Mouse (Mus musculus) effector memory CD4-positive, alpha-beta T cell, adult 7 months (primary cell): ENCODE data around the gene Ssr2. TPM values are rescaled to one million over a fixed set of nuclear protein-coding genes. Genes with fewer than 3 reads are reported as not detected.

ENCODE experiments used
- polyA plus RNA-seq: library from polyadenylated mRNA; unstranded; fragments of 100-300 nt; shearing (Covaris generic); gene quantifications from one replicate; pipeline ENCODE4 v1.2.1, GENCODE M21; 2017

The Ssr2 gene
- 65.0 TPM for polyA plus RNA-seq

DNA sequence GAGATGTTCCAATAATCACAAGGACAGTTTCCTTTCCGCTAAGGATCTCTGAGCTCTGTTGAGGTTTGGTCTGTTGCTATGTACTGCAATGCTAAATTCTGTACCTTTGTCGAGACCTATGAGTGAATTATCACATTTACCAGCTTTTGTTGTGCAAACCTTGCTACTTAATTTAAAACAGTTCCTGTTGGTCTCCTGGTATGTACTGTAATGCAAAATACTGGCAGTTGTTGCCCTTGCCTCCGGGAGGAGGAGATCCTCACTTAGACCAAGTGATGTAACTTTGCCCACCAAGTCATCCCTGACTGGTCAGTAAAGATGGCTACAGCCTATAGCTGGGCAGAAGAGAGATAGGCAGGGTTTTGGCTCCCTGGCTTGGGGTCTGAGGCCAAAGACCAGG, at the start of gene Ssr2:
TSS of gene Ssr2 (plus strand) at position 337 of the 400 bp plus-strand sequence.

DNA sequence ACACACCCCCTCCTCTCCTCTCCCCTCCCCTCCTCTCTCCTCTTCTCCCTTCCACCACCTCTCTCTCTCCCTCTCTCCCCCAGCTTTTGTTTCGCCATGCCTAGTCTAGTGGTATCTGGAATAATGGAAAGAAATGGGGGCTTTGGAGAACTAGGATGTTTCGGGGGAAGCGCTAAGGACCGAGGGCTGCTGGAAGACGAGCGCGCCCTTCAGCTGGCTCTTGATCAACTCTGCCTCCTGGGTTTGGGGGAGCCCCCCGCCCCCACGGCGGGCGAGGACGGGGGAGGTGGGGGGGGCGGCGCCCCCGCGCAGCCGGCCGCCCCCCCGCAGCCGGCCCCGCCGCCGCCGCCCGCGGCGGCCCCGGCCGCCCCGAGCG, 43.4 kb upstream of the Ssr2 start, which contains the start of gene Mex3a:
TSS of gene Mex3a (plus strand) at position 97 of the 376 bp plus-strand sequence.

DNA sequence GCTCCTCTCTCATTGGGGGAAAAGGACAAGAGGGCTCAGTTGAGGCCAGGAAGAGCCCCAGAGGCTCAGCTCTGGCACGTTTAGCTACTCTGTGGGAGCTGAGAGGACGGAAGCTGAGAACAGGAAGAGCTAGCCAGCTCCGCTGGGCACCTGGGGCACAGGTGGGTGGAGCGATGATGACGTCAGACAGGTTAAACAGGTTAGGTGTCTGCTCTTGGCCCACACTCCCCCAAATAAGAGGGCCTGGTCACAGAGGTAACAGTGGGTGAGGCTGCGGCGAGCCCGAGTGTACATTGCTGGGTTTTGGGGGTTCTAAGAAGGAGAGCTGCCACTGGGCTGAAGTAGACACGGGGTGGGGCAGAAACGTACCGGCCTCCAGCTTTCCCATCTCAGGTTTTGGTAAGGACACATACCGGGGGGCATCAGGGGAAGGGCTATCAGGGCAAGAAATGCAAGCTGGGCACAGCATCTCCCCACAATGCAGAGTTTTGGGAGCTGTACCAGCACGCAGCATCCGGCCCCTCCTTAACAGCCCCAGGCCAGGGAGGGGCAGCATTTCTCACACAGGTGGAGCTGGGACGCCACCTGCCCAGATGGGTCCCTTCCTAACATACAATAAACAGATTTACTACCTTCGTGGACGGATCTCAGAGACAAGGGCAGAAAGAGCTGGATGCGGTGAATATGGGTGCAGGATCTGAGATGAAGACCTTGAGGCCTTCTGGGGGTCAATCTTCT, 27.3 kb upstream of the Ssr2 start, which contains the start of gene Rab25:
TSS of gene Rab25 (minus strand) at position 121 of the 738 bp plus-strand sequence.

DNA sequence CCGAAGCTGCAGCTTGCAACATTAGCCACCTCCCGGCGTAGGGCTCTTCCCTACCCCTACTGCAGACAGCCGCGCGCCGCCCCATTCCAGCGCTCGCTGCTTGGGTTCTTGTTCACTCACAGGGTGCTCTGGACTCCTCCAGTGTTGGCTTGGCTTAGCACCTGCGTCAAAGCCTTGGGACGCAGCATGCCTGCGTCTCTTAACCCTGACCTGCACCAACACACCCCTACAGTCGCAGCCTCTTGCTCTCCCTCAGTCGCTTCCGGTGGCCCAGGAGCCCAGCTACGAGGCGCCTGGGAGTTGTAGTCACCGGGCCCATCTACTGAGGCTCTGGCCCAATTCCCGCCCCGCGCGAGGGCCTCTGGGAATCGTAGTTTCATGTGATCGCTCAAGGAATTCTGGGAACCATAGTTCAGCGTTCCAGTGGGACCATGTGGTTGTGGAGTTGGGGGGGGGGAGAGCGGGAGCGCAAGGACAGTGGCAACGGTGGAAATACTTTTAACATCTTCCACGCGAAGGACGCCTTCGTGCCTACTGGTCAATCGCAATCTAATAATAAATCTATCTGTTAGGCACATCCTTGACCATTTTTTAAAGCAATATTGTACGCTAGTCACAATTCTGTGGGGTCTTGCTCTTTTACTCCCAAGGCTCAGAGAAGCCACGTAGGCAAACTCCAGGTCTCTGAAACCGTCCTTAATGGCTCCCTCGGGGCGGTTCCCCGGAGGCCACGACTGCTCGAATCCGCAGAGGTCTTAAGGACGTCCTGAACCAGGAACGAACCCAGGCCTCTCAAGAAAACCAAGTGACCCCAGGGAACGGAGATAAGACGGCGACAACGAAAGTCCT, 22.8 kb upstream of the Ssr2 start, which contains the start of gene Lamtor2:
TSS of gene Lamtor2 (minus strand) at position 399 of the 849 bp plus-strand sequence.

DNA sequence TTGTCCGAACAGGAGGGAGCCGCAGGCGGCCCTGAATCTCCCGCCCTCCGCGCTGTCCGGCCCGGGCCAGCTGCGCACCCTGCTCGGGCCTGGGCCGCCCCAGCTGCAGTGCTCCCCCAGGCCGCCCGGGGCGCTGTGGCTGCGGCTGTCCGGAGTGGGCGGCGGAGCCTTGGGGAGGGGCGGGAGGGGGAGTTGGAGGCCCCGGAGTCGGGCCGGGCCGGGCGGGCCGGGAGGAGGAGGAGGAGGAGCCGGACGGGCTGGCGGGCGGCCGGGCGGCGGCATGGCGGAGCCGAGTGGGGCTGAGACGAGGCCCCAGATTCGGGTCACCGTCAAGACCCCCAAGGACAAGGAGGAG, 22.2 kb upstream of the Ssr2 start, which contains the start of gene Ubqln4:
TSS of gene Ubqln4 (plus strand) at position 234 of the 355 bp plus-strand sequence.

DNA sequence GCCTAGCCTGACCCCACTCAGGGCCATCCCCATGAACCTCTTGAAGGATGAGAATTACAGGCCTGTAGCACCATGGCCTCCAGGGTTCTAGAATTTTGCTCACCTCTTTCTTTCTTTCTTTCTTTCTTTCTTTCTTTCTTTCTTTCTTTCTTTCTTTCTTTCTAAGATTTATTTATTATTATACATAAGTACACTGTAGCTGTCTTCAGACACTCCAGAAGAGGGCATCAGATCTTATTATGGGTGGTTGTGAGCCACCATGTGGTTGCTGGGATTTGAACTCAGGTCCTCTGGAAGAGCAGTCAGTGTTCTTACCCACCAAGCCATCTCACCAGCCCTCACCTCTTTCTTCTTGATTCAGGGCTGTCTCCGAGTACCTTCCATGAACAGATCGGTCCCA, 30.0 kb downstream of the Ssr2 start, which contains the start of gene Arhgef2:
TSS of gene Arhgef2 (plus strand) at position 301 of the 400 bp plus-strand sequence.

Other genes with a start within 250 kb of the Ssr2 start
- 0.46 TPM for gene Tmem79, start 239.7 kb upstream of the Ssr2 start, polyA plus RNA-seq
- 35.6 TPM for gene Smg5, start 239.6 kb upstream of the Ssr2 start, polyA plus RNA-seq
- gene Paqr6, start 211.3 kb upstream of the Ssr2 start, polyA plus RNA-seq: not detected
- gene Bglap3, start 203.1 kb upstream of the Ssr2 start, polyA plus RNA-seq: not detected
- gene Bglap2, start 197.2 kb upstream of the Ssr2 start, polyA plus RNA-seq: not detected
- gene Bglap, start 191.4 kb upstream of the Ssr2 start, polyA plus RNA-seq: not detected
- gene Pmf1, start 165.5 kb upstream of the Ssr2 start, polyA plus RNA-seq: 30.9 TPM
- 14.6 TPM for gene Slc25a44, start 150.7 kb upstream of the Ssr2 start, polyA plus RNA-seq
- gene Sema4a, start 114.7 kb upstream of the Ssr2 start, polyA plus RNA-seq: 162 TPM
- gene Lmna, start 65.9 kb upstream of the Ssr2 start, polyA plus RNA-seq: 189 TPM
- gene Mex3a, start 43.5 kb upstream of the Ssr2 start, polyA plus RNA-seq: 0.06 TPM
- gene Rab25, start 27.6 kb upstream of the Ssr2 start, polyA plus RNA-seq: not detected
- gene Lamtor2, start 22.8 kb upstream of the Ssr2 start, polyA plus RNA-seq: 126 TPM
- 35.6 TPM for gene Ubqln4, start 22.1 kb upstream of the Ssr2 start, polyA plus RNA-seq
- 79.7 TPM for gene Arhgef2, start 30.1 kb downstream of the Ssr2 start, polyA plus RNA-seq
- not detected for gene Rxfp4, start 77.3 kb downstream of the Ssr2 start, polyA plus RNA-seq
- gene Khdc4, start 109.9 kb downstream of the Ssr2 start, polyA plus RNA-seq: 133 TPM
- gene Rit1, start 141.0 kb downstream of the Ssr2 start, polyA plus RNA-seq: 20.9 TPM
- 35.3 TPM for gene Syt11, start 199.3 kb downstream of the Ssr2 start, polyA plus RNA-seq